Mouse (Mus musculus) erythroblast, embryonic 14.5 days (primary cell): ENCODE measurements at regions not wholly inside any gene's neighbourhood (a gene's known extent, or its start where the extent isn't known, plus 50 kb on each side); places are given as distances from the start of the nearest gene placed in this dataset.
"Not testable (repeated sequence)": the region's sequence is repeated elsewhere in the genome, so short reads cannot be mapped to it uniquely, and the experiment has no call there.

ENCODE experiments used
- GATA1 ChIP-seq: IDR thresholded peaks from 2 replicates; pipeline ENCODE4 v1.6.1; 2012; ENCODE audit warnings: low read length, inconsistent platforms, mixed read lengths
- TAL1 ChIP-seq: IDR thresholded peaks from 3 replicates; pipeline ENCODE4 v1.6.1; 2012; ENCODE audit warnings: low read length, inconsistent platforms, mixed read lengths

GRCm38 (mm10) chr17:15639111-15639865 lies 65.5 kb upstream of the Chd1 start:
- TF ChIP-seq TAL1, GATA1: not testable (repeated sequence)
